25 mouse cellular contexts compared by ENCODE assay signal in the genomic region with DNA sequence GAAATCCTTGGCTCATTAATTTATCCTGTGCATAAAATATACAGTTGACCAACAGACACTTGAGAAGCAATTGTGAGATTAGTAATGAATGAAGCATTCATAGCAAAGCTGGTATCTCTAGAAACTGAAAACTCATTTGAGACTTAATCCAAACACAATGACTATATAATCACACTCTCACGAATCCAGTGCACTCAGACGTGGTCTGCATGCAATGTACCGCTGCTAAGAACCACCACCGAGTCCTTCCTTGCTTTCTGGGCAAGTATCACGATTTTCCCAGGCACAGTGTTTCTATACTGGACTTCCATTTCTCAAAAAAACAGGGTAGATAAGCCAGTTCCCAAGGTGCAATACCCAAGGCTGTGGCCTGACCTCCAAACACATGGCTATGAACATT.
"Had no signal": no experiment of that assay in that cellular context is flagged by ENCODE, and none has a peak within 500 bp of the region (broad histone marks: within the 10 kb centered on the region; RNA-seq: fewer than 3 reads in every experiment).

No protein-coding gene starts in this region.

- H3K4me1 ChIP-seq: heart, embryonic 13.5 days; heart, embryonic 15.5 days; hindbrain, embryonic 13.5 days; hindbrain, embryonic 15.5 days; kidney, embryonic 15.5 days; limb, embryonic 13.5 days; limb, embryonic 15.5 days; liver, embryonic 12.5 days had no signal

- H3K27ac ChIP-seq: heart, embryonic 13.5 days; heart, embryonic 15.5 days; hindbrain, embryonic 13.5 days; hindbrain, embryonic 15.5 days; hindbrain, postnatal 0 days; kidney, embryonic 15.5 days; kidney, postnatal 0 days; limb, embryonic 13.5 days; limb, embryonic 15.5 days; liver, embryonic 12.5 days had no signal

- H3K4me2 ChIP-seq: heart, embryonic 11.5 days; heart, embryonic 13.5 days; heart, embryonic 15.5 days; hindbrain, embryonic 13.5 days; hindbrain, embryonic 15.5 days; kidney, embryonic 15.5 days; limb, embryonic 13.5 days; limb, embryonic 15.5 days; liver, embryonic 12.5 days had no signal

- ATAC-seq: hindbrain, postnatal 0 days; intestine, embryonic 16.5 days; liver, embryonic 12.5 days had no signal

- H3K9me3 ChIP-seq: heart, embryonic 13.5 days; heart, embryonic 15.5 days; hindbrain, embryonic 13.5 days; hindbrain, embryonic 15.5 days; kidney, embryonic 15.5 days; limb, embryonic 13.5 days; limb, embryonic 15.5 days; liver, embryonic 12.5 days had no signal

- H3K27me3 ChIP-seq: heart, embryonic 13.5 days; heart, embryonic 15.5 days; hindbrain, embryonic 13.5 days; hindbrain, embryonic 15.5 days; kidney, embryonic 15.5 days; limb, embryonic 13.5 days; limb, embryonic 15.5 days; liver, embryonic 12.5 days had no signal

- H3K4me3 ChIP-seq: heart, embryonic 13.5 days; heart, embryonic 15.5 days; hindbrain, embryonic 13.5 days; hindbrain, embryonic 15.5 days; kidney, embryonic 15.5 days; limb, embryonic 13.5 days; limb, embryonic 15.5 days; liver, embryonic 12.5 days had no signal

- H3K9ac ChIP-seq: heart, embryonic 13.5 days; heart, embryonic 15.5 days; hindbrain, embryonic 13.5 days; hindbrain, embryonic 15.5 days; kidney, embryonic 15.5 days; limb, embryonic 13.5 days; limb, embryonic 15.5 days; liver, embryonic 12.5 days had no signal

- H3K36me3 ChIP-seq: heart, embryonic 13.5 days; heart, embryonic 15.5 days; hindbrain, embryonic 13.5 days; hindbrain, embryonic 15.5 days; kidney, embryonic 15.5 days; limb, embryonic 13.5 days; limb, embryonic 15.5 days; liver, embryonic 12.5 days had no signal

- DNase-seq: gastrocnemius, postnatal 14 days; gastrocnemius, postnatal 36 days; heart, adult 18-20 months; heart, postnatal 14 days; heart, postnatal 36 days; kidney, adult 11 months; kidney, adult 2 months; kidney, adult 9 months; kidney, postnatal 14 days; kidney, postnatal 36 days; layer of hippocampus, adult 9-11 months; layer of hippocampus, postnatal 36 days; left cerebral cortex, postnatal 4 days had no signal
